Mouse (Mus musculus) embryonic facial prominence, embryonic 10.5 days (tissue): ENCODE data around the gene Rev3l. TPM values are rescaled to one million over a fixed set of nuclear protein-coding genes. Genes with fewer than 3 reads are reported as not detected.

ENCODE experiments used
- DNase-seq: peaks from one replicate; pipeline ENCODE4 v3.0.0-alpha.2; 2017; ENCODE audit warnings: low spot score
- H3K27ac ChIP-seq: fragments of 300-500 bp; sonication (generic); replicated peaks from 2 replicates; pipeline ENCODE4 v1.5.1; 2016; ENCODE audit warnings: mild to moderate bottlenecking
- H3K27me3 ChIP-seq: fragments of 300-500 bp; sonication (generic); replicated peaks from 2 replicates; pipeline ENCODE4 v1.6.1; 2016; ENCODE audit warnings: low read depth, mild to moderate bottlenecking; ENCODE audit not compliant: poor library complexity, severe bottlenecking
- H3K36me3 ChIP-seq: fragments of 300-500 bp; sonication (generic); replicated peaks from 2 replicates; pipeline ENCODE4 v1.6.1; 2016; ENCODE audit warnings: mild to moderate bottlenecking, moderate library complexity
- H3K4me1 ChIP-seq: fragments of 300-500 bp; sonication (generic); 2 replicates; pipeline ENCODE4 v1.6.1; 2016
- H3K4me3 ChIP-seq: fragments of 300-500 bp; sonication (generic); 2 replicates; pipeline ENCODE4 v1.5.1; 2016; ENCODE audit warnings: mild to moderate bottlenecking, moderate library complexity
- H3K9me3 ChIP-seq: fragments of 300-500 bp; sonication (generic); 2 replicates; pipeline ENCODE4 v1.6.1; 2016; ENCODE audit warnings: mild to moderate bottlenecking
- WGBS: fragments of 180-500 bp; shearing (Covaris S2); methylation state at CpG from one replicate; pipeline ENCODE4 v1.1.7; 2016; 5-methylcytosine and 5-hydroxymethylcytosine counted together
- polyA plus RNA-seq: library from polyadenylated mRNA; unstranded; fragments of >200 nt; fragmentation: Nextera tagmentation; extraction: Ambion mirVana; gene quantifications from 2 replicates; pipeline ENCODE4 v1.2.1, GENCODE M21; 2016

Rev3l gene
- polyA plus RNA-seq, 1 experiment from 2014 or later: 14.2 TPM

DNA sequence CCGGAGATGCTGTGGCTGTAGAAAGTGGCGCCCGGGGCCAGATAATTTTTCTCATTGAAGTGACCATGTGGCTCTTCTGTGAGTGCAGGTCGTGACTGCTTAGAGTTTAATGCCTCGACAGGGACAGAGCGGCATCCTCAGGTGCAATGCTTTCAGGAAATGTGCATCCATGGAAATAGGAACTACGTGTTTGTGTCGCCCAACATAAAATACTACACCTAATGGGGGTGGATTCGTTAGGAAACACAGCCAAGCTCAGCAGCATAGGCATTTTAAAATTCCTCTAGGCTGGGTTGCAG is 1.1 kb downstream of the Rev3l start:
- DNase-seq: no peak
- H3K36me3 ChIP-seq: peaks cover 6% of the 10 kb centered on the region; the same call in 1 of the 2 replicates

DNA sequence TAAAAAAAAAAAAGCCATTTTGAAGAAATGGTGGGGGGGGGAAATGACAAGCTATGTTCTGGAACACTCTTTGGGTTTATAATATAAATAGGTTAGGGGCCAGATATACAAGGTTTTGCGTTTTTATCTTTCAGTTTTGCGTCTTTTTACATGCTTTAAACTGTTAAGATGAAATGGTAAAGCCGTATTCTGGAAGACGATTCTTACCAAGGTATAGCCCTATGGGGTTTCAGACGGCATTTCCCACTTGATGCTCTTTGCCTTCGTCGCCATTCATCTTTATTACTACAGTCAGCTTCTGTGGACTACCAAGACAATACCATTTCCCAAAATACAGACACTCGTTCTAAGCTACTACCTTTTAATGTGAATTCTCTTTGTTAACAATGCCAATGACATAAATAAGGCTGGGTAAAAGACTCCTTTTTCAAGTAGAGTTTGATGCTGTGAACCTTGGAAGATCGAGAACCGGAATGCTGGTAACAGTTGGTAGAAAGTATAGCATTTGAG is 1.6 kb downstream of the Rev3l start:
- Histone ChIP-seq H3K4me1 (peaks cover 22% of the 10 kb centered on the region), H3K4me3 (peak overlapping the region; percentile 94), H3K9me3 (peaks cover 3% of the 10 kb centered on the region; the same call in 1 of the 2 replicates), H3K36me3 (peaks cover 6% of the 10 kb centered on the region; the same call in 1 of the 2 replicates), H3K27ac (peak overlapping the region; percentile 98), H3K27me3 (no peaks in the 10 kb centered on the region)
- WGBS: 26% methylated on average over 10 of the region's 10 CpGs
- no peak for DNase-seq

More for the DNA sequence above, 1.1 kb downstream of the Rev3l start:
- H3K4me3 ChIP-seq: peak overlapping the region; percentile 94
- peak overlapping the region; percentile 98 for H3K27ac ChIP-seq
- WGBS: under 1% methylated on average over 9 of the region's 9 CpGs
- H3K4me1 ChIP-seq: peaks cover 22% of the 10 kb centered on the region
- no peaks in the 10 kb centered on the region for H3K27me3 ChIP-seq
- peaks cover 3% of the 10 kb centered on the region; the same call in 1 of the 2 replicates for H3K9me3 ChIP-seq

DNA sequence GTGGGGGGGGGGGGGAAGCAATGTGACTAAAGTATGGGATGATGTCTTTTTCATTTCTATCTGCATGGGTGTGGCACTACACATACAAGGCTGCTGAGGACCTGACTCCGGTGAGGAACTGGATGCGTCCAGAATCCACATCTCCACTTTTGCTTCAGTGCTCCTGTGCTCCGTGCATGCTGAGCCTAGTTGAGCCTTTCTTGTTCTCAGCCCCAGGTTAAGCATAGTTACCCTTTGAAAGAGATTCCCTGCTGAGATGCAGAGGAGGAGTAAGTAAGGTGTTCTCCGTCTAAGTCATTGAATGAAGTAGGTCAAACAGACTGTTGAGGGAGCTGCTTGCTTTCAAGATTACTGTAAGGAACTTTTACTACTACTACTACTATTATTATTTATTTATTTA is 4.3 kb downstream of the Rev3l start:
- Histone ChIP-seq H3K4me1 (peaks cover 17% of the 10 kb centered on the region), H3K36me3 (no peaks in the 10 kb centered on the region), H3K27ac (no peak overlapping the region), H3K9me3 (no peaks in the 10 kb centered on the region), H3K27me3 (no peaks in the 10 kb centered on the region), H3K4me3 (no peak overlapping the region)
- DNase-seq: no peak
- 77% methylated on average over 4 of the region's 4 CpGs for WGBS

DNA sequence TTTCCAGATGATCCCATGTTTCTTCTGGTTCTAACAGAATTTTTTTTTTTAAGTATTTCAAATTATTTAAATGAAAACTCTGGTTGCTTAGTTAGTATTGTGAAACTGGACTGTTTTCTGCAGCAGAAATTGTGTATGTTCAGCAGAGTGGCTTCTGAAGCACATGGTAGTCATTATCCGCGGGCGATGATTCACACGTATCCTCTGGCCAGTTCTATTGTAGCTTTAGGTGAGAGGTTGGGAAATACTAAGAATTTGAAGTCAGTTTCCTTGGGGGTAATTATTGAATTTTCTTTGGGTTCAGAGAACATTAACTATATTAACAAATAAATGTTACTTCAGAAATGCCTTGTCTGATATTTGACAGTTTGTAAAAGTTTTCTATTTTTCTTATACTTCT is 10.1 kb downstream of the Rev3l start:
- Histone ChIP-seq H3K27ac (no peak overlapping the region), H3K4me3 (no peak overlapping the region), H3K27me3 (no peaks in the 10 kb centered on the region), H3K9me3 (no peaks in the 10 kb centered on the region), H3K36me3 (peaks cover 5% of the 10 kb centered on the region; the same call in 1 of the 2 replicates), H3K4me1 (no peaks in the 10 kb centered on the region)
- WGBS: 38% methylated on average over 4 of the region's 4 CpGs
- peak; percentile 28 for DNase-seq

DNA sequence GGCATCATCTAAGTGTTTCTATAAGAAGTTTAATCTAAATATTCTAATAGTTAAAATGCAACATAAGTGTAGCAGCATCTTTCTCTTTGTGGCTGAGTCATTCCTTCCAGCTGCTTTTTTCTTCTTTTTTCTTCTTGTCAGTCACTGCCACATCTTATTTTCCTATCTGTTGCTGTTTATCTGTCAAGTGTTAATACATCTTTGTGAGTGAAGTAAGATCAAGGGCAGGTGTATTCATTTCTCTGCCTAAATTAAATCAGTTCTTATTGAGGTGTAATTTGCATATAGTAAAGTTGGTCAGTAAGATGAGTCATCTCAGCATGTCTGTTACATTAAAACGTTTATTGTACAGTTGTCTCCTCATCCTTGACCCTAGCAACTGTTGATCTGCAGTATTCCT is 32.8 kb downstream of the Rev3l start:
- Histone ChIP-seq H3K4me1 (peaks cover 3% of the 10 kb centered on the region; the same call in 1 of the 2 replicates), H3K4me3 (no peak overlapping the region), H3K27me3 (no peaks in the 10 kb centered on the region), H3K27ac (no peak overlapping the region), H3K36me3 (peaks cover 17% of the 10 kb centered on the region), H3K9me3 (peaks cover 13% of the 10 kb centered on the region; the same call in 1 of the 2 replicates)
- WGBS: 89% methylated on average over 1 of the region's 1 CpGs
- no peak for DNase-seq

DNA sequence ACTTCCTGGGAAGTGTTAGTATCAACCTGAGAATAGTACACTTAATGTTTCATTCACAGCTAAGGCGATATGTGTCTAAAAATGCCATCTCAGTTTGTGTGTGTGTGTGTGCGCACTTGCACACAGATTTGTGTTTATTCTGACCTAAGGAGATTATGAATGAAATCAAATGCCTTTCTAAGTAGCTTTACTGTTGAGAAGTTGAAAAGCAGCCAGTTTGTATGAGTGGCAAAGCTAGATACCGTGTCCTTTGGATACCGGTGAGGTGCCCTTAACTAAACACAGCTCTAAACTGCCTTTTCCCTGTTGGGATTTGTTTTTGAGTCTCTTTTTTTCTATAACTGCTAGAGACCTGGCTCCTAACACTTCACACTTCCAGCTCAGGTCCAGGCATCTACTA is 34.8 kb downstream of the Rev3l start:
- H3K4me3 ChIP-seq: no peak overlapping the region
- H3K27me3 ChIP-seq: no peaks in the 10 kb centered on the region
- peaks cover 7% of the 10 kb centered on the region; the same call in 1 of the 2 replicates for H3K36me3 ChIP-seq
- H3K27ac ChIP-seq: no peak overlapping the region
- H3K4me1 ChIP-seq: peaks cover 4% of the 10 kb centered on the region; the same call in 1 of the 2 replicates
- WGBS: 91% methylated on average over 4 of the region's 4 CpGs
- H3K9me3 ChIP-seq: 0 out of 2 replicates have a peak, but pooled peaks cover 5% of the 10 kb centered on the region
- no peak for DNase-seq

DNA sequence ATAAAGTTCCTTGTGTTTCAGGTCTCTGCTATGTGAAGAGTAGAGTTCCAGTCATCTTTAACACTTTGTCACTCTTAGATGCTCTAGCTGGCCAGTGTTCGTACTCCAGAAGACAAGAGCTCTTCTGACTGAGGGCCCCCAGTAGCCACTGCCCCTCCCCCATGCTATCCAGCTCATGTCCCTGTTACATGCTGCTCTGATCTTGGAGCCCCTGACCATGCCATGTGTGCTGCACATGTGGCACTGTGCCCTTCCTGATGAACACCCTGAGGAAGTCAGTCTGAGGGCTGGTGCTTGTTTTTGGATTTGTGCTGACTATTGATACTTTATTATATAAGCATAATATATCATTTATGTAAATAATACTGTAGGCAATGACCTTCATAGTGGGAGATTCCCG is 40.3 kb downstream of the Rev3l start:
- Histone ChIP-seq H3K4me3 (no peak overlapping the region), H3K27ac (no peak overlapping the region), H3K4me1 (peaks cover 16% of the 10 kb centered on the region), H3K27me3 (no peaks in the 10 kb centered on the region), H3K9me3 (no peaks in the 10 kb centered on the region), H3K36me3 (no peaks in the 10 kb centered on the region)
- no peak for DNase-seq
- WGBS: 82% methylated on average over 2 of the region's 2 CpGs

DNA sequence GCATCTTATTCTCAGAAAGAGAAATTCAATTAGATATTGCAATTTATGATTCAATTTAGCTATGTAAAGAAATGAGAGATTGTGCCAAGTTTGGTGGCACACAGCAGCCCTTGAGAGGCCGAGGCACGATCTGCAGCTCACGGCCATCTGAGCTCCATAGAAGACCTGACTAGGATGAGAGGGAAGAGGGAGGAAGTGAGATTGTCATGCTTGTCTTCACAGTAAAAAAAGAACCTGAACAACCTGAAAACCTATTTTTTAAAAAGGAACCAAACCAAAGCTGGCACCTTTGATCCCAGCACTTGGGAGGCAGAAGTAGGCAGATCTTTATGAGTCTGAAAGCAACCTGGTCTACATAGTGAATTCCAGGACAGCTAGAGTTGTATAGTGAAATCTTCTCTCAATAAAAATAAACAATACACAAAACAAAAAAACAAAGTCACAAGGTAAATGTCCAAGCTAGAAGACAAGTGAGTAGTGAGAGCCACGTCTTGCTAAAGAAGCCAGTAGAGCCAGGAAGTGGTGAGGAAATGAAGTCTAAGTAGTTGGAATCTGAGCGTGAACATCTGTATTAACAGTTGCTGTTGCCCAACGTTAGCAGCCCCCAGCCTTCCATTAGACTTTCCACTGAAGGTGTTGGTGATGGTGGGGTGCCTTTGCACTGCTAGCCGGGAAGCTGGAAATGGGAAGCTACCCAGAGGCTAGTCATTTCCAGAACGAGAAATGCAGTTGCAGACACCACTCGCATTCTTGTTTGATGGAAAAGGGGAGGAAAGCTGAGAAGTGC is 42.2 kb downstream of the Rev3l start:
- H3K27ac ChIP-seq: no peak overlapping the region
- WGBS: 80% methylated on average over 9 of the region's 9 CpGs
- H3K27me3 ChIP-seq: no peaks in the 10 kb centered on the region

DNA sequence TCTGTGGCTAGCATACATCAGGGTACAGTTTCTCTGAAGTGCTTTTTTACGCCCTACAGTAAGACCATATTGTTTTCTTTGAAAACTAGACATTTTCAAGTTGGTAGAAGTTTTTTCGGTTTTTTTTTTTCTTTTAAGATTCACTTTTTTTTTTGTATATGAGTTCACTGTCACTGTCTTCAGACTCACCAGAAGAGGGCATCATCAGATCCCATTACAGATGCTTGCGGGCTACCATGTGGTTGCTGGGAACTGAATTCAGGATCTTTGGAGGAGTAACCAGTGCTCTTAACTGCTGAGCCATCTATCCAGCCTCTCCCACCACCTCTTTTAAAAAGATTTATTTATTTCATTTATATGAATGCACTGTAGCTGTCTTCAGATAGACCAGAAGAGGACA is 45.0 kb downstream of the Rev3l start:
- Histone ChIP-seq H3K4me1 (peaks cover 14% of the 10 kb centered on the region; the same call in 1 of the 2 replicates), H3K27me3 (no peaks in the 10 kb centered on the region), H3K36me3 (no peaks in the 10 kb centered on the region), H3K27ac (no peak overlapping the region), H3K9me3 (no peaks in the 10 kb centered on the region), H3K4me3 (no peak overlapping the region)
- no peak for DNase-seq
- WGBS: 88% methylated on average over 3 of the region's 3 CpGs

More for the DNA sequence above, 42.2 kb downstream of the Rev3l start:
- H3K9me3 ChIP-seq: no peaks in the 10 kb centered on the region
- H3K4me3 ChIP-seq: no peak overlapping the region
- no peak for DNase-seq
- H3K36me3 ChIP-seq: no peaks in the 10 kb centered on the region
- H3K4me1 ChIP-seq: peaks cover 17% of the 10 kb centered on the region; the same call in 1 of the 2 replicates

DNA sequence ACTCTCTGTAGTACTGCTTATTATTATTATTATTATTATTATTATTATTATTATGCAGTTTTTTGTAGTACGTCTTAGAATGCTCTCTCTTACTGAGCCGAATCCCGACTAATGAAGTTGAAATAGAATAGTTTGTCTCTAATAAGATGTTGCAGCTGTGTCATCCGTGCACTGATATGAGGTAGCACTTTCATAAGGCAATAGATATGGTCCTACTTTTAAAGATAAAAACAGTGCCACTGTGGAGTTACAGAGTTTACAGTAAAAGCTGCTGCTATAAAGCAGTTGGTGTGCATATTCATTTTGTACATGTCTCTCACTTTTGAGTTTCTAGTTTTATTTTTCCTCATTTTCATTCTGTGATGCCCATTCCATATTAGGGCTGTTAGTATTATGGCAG is 46.4 kb downstream of the Rev3l start:
- Histone ChIP-seq H3K4me1 (peaks cover 10% of the 10 kb centered on the region; the same call in 1 of the 2 replicates), H3K36me3 (no peaks in the 10 kb centered on the region), H3K4me3 (no peak overlapping the region), H3K9me3 (no peaks in the 10 kb centered on the region), H3K27ac (no peak overlapping the region), H3K27me3 (no peaks in the 10 kb centered on the region)
- 94% methylated on average over 4 of the region's 4 CpGs for WGBS
- no peak for DNase-seq

DNA sequence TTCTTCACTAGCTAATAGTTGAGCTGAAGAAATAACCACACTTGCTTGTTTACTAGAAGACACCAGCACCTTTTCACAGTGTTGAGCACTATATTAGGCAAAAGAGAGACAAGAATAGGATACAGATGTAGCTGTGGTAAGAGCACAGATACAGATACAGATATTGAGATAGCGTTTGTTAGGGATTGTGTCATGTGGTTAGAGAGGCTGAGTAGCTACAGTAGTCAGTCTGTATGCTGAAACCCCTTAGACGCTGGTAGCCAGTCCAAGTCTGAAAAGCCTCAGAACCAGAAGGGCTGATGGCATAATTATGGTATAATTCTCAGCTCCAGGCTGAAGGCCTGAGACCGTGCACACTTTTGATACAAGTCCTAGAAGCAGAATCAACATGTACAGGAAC is 53.3 kb downstream of the Rev3l start:
- Histone ChIP-seq H3K9me3 (no peaks in the 10 kb centered on the region), H3K4me3 (no peak overlapping the region), H3K27ac (no peak overlapping the region), H3K4me1 (no peaks in the 10 kb centered on the region), H3K27me3 (no peaks in the 10 kb centered on the region), H3K36me3 (peaks cover 27% of the 10 kb centered on the region)
- WGBS: 90% methylated on average over 3 of the region's 3 CpGs
- no peak for DNase-seq

DNA sequence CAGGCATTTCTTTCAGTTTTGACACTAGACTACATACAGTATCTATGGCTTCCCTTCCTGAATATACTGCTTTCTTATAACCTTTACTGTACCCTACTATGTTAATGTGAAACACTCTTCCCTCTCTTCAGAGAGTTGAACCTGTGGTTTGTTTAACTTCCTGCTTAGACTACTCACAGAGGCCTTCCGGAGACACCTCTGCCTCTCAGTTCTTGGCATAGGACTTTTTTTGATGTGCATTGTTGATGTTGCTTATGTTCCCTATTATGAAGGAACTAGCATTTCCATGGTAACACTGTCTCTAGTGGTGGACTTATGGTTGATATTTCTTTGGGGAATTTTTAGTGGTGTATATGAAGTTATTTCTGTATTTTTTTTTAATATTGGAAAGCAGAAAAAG is 61.4 kb downstream of the Rev3l start:
- H3K9me3 ChIP-seq: no peaks in the 10 kb centered on the region
- no peak for DNase-seq
- 86% methylated on average over 1 of the region's 1 CpGs for WGBS
- H3K4me3 ChIP-seq: no peak overlapping the region
- no peak overlapping the region for H3K27ac ChIP-seq
- H3K4me1 ChIP-seq: no peaks in the 10 kb centered on the region
- H3K36me3 ChIP-seq: peaks cover 56% of the 10 kb centered on the region
- H3K27me3 ChIP-seq: no peaks in the 10 kb centered on the region

DNA sequence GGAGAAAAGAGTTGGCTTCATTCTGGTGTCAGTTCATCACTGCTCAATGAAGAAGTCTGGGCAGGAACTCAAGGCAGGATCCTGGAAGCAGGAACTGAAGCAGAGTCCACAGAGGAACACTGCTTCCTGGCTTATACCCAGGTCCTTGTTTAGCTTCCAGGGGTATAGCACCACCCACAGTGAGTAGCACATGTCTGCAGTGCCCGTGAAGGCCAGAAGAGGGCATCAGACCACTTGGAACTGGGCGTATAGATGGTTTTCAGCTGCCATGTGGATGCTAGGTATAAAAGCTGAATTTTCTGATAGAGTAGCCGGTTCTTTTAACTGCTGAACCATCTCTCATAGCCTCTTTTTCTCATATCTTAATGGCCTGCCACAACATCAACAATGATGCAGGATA is 79.6 kb downstream of the Rev3l start:
- DNase-seq: peak; percentile 60
- Histone ChIP-seq H3K27ac (no peak overlapping the region), H3K4me1 (no peaks in the 10 kb centered on the region), H3K27me3 (no peaks in the 10 kb centered on the region), H3K36me3 (peaks cover 69% of the 10 kb centered on the region), H3K9me3 (no peaks in the 10 kb centered on the region), H3K4me3 (no peak overlapping the region)
- 70% methylated on average over 3 of the region's 3 CpGs for WGBS
